Mouse (Mus musculus): ENCODE measurements around the gene Gm42417.

DNA sequence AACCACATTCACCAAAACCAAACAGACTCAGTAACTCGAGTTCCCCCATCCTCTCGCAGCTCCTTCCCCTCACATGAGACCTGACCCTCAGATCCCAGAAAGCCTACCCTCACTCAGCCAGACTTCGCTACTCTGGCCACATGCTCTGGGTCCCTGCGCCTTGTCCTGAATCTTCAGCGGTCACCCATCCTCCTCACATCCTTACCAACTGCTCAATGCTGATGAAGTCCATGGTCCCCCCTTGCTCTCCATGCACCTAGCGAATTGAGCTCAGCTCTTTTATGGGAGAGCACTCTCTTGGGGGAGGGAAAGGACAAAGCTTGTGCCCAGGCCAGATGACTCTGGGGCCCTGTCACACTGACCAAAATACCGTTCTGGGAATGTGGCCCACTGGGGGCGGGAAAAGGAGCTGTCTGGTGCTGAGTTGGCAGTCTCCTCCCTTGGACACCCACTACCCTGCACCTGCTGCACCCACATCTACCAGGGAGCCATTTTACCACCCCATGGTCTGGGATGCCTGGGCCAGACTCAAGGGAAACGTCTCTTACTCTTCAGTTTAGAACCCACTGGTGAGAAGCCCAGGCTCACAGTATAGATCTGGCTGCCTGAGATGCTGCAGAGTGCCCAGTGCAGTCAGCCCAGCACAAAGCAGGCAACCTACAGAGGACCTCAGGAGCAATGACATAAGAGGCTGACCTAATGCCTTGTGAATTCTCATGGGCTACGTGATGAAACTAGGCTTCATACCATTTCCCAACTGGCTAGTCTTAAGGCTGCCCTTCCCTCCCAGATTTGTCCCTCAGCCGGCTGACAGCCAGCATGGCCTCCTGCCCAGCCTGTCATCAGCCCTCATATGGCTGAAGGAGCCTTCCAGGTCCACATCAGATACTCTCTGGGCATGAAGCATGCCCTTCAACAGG is 3.5 kb downstream of the Gm42417 start:
- TF ChIP-seq CTCF (IDR thresholded peaks at IDR 0.05; ENCODE audit: control insufficient read depth, insufficient read depth, insufficient read length) (no peak), USF1 (IDR thresholded peaks at IDR 0.05; ENCODE audit: low read depth) (no peak), MYOD1 (IDR thresholded peaks at IDR 0.05; ENCODE audit: control insufficient read depth, insufficient read length, low read depth) (no peak), CEBPB (IDR thresholded peaks at IDR 0.05; ENCODE audit: low read depth) (no peak)
